Mouse (Mus musculus): ENCODE measurements around the gene Tyro3.

Tyro3 gene

DNA sequence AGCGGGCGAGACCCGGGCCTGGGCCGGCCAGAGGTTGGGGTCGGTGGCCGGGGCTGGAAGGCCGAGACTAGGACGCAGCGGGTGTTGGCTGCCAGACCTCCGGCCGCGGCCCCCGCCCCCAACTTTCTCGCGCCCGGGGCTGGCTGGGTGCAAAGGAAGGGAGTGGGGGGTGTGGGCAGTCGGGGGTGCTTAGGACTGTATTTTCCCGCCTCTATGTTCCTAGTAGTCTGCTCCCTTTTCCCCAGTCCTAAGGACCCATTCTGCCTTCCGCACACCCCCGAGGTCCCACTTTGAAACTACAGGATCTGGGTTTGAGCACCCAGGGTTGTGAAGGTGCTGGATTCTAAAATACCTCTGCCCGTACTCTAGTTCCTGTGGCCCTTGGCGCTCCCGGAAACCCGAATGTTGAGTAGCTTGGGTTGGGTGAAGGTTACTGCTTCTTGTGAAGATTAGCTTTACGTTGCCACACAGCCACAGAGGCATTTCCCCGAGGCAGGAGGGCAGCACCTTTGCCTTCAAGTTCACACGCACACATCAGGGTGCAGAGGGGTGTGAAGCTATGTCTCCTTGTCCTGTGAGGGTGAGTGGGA, 2.5 kb downstream of the Tyro3 start:
- no peak for TF ChIP-seq GATA4 (IDR thresholded peaks at IDR 0.05; ENCODE audit: insufficient replicate concordance, low read length)

DNA sequence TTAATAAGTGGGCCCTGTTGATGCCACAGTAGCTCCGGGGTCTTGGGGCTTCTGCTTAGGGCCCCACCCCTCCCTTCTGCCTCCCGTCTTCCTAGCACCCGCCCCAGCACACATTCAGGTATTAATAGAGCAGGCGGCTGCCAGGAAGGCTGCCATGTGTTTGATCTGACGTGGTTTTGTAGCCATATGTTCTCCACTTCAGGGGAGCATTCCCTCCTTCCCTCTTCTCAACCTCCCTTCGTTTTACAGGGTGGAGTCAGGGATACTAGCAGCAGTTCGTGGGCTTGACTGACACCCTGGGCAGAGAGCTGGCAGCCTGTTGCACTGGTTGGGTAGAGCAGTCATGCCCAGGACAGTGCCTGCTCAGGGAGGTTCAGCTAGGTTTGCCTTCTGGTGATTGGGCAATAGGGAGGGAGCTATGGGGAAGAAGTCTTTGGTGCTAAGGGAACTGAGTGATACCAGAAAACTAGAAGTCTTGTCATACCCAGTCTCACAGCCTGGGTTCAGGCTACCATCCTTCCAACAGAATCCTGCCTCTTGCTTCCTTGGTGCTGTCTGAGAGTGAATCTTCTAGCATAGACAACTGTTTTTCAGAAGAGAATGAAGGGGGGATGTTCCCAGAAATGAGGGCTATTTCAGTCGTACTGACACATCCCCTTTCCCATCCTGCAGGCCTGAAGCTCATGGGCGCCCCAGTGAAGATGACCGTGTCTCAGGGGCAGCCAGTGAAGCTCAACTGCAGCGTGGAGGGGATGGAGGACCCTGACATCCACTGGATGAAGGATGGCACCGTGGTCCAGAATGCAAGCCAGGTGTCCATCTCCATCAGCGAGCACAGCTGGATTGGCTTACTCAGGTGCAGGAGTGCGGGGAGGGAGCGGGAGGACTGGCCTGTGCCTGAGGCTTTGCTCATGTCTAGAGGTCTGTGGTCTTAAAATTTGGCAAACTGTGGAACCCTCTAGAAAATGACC, 3.6 kb downstream of the Tyro3 start:
- TF ChIP-seq GATA4 (IDR thresholded peaks at IDR 0.05; ENCODE audit: insufficient replicate concordance, low read length): no peak

DNA sequence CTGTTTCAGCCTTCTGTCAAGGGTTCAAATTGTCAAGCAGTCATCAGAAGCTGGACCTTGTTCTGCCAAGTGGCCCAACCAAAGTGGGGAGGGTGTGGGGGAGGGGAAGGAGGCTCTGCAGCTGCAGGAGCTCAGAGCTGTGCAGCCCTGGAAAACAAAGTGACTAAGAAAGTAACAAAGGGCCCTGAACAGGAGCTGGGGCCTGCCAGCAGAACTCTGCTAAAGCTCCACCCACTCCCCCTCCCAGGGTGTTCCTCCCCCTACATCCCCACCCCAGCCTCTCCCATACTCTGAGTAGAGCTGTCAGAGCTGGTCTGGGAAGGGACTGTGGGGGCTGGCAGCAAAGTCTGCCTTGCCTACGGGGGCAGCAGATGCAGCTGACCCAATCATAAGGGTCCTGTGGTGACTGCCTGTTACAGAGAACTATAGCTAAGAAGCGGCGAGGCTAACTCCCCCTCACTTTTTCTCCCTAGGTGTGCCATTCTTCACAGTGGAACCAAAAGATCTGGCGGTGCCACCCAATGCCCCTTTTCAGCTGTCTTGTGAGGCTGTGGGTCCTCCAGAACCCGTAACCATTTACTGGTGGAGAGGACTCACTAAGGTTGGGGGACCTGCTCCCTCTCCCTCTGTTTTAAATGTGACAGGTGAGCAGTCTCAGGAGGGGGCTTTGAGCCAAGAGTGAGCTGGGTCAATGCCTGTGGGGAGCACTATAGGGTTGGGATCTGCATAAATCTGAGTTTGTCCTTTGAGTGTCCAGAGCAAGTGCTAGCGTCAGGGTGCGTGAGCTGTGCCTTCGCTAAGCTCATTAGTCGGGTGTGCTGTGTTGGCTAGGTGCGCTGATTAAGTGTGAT, 5.5 kb downstream of the Tyro3 start:
- TF ChIP-seq GATA4 (IDR thresholded peaks at IDR 0.05; ENCODE audit: insufficient replicate concordance, low read length): no peak

DNA sequence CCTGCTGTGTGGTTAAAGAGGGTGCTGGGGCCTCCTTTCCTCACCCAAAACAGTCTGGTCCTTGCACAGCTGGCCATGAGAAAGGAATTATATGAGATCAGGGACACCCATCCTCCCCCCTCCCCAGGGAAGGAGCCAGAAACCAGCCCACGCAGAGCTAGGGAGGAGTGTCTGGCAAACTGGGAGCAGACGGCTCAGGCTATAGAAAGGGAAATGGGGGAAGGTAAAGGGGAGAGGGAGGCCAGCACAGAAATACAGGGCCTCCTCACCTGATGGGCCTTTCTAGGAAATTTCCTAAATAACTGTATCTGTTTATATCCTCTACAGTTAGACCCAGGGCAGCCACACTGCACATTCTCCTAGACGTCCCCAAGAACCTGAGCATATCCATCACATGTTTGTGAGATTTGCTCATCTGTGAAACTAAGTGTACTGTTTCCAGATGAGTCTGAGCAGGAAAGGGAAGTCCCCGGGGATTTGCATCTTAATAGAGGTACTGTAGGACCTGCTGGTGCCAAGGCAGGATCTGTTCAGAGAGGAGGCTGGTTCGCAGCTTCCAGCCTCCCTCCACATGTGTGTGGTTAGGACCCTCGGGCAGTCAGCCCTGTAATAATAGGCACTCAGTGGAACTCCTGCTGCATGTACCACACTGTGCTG, 6.2 kb downstream of the Tyro3 start:
- no peak for TF ChIP-seq GATA4 (IDR thresholded peaks at IDR 0.05; ENCODE audit: insufficient replicate concordance, low read length)

DNA sequence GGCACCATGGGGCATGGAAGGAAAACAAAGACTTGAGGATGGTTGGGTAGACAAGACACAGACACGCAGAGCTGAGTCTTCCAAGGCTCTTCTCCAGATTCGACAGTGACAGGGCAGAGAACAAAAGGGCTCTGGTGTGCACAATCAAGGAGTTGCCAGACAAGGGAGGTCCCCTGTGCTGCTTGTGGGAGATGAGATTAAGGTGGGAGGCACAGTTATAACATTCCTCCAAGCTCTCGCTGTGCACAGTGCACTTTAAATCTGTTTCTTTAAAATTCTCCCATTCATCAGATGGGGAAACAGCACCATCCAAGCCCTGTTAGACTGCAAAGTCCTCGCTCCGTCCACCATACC, 6.7 kb downstream of the Tyro3 start:
- no peak for TF ChIP-seq GATA4 (IDR thresholded peaks at IDR 0.05; ENCODE audit: insufficient replicate concordance, low read length)

DNA sequence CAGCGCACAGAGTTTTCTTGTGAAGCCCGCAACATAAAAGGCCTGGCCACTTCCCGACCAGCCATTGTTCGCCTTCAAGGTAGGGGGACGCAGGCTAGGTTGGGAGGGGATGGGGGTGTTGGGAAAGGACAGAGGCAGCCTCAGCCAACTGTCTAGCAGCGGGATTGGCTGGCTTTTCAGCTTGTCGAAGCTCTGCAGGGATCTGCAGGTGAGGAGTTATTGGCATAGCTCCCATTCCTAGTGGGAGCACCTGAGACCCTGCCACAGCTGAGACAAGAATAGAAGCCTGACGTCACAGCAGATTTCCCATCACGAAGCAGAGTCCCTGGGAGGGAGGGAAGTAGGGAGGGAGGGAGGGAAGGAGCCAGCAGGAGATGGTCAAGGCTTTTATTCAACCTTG, 7.2 kb downstream of the Tyro3 start:
- TF ChIP-seq GATA4 (IDR thresholded peaks at IDR 0.05; ENCODE audit: insufficient replicate concordance, low read length): no peak

DNA sequence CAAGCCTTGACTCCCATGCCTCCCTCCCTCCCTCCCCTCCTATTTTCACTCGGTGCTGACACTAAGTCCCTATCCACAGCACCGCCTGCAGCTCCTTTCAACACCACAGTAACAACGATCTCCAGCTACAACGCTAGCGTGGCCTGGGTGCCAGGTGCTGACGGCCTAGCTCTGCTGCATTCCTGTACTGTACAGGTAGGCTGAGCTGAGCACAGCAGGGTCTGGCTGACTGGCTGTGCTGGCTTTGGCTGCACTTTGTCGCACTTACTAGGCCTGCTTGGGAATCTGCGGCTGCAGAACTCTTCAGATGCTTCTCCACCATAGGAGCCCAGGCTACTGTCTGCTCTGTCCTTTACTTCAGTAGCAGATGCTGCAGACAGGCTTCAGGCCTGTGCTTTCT, 8.0 kb downstream of the Tyro3 start:
- TF ChIP-seq GATA4 (IDR thresholded peaks at IDR 0.05; ENCODE audit: insufficient replicate concordance, low read length): no peak

DNA sequence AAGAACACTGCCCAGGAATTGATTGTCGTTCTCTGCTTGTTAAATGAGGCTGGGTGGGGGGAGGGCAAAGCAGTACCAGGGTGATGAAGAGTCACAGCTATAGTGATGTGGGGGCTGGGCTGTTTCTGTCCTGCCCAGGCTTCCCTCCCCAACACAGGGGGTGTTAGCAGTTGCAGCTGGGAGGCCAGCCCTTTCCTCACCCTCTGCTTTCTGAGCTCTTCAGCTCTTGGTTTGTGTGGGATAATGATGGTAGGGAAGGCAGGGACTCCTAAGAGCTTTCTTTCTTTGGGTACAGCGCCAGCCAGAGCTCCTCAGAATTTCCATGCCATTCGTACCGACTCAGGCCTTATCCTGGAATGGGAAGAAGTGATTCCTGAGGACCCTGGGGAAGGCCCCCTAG, 10.9 kb downstream of the Tyro3 start:
- TF ChIP-seq GATA4 (IDR thresholded peaks at IDR 0.05; ENCODE audit: insufficient replicate concordance, low read length): no peak

DNA sequence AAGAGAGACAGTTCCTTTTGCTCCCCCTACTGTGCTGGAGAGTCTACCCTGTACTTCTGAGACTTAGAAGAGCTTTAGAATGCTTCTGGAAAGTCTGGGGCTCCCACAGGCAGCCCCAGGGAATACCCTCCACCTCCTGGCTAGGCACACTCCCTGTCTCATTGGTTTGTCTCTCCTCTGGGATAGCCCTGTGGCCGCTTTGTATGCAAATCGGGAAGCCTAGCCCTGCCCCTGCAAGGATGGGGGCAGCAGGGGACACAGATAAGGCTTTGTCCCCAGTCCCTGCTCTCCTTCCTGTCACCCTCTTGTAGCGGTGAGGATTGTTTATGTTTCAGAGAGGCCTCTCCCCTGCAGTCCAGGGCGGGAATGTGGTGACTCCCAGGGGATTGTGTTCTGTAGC, 11.3 kb downstream of the Tyro3 start:
- TF ChIP-seq GATA4 (IDR thresholded peaks at IDR 0.05; ENCODE audit: insufficient replicate concordance, low read length): no peak

DNA sequence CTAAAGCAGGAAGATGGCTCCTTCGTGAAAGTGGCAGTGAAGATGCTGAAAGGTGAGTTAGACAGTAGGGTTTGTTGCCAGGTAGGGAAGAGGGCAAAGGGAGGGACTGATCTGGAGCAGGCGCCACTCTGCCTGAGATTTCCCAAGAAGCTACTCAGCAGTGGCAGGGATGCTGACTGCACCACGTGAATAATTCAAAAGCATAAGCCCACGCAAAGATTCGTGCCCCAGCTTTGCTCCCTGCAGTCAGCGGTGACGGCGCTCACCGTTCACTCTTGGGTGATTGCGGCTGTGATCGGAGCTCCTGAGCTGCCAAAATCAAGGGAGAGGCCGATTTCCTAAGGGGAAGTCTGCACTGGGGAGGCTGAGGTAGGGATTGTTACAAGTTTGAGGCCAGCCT, 13.4 kb downstream of the Tyro3 start:
- no peak for TF ChIP-seq GATA4 (IDR thresholded peaks at IDR 0.05; ENCODE audit: insufficient replicate concordance, low read length)

DNA sequence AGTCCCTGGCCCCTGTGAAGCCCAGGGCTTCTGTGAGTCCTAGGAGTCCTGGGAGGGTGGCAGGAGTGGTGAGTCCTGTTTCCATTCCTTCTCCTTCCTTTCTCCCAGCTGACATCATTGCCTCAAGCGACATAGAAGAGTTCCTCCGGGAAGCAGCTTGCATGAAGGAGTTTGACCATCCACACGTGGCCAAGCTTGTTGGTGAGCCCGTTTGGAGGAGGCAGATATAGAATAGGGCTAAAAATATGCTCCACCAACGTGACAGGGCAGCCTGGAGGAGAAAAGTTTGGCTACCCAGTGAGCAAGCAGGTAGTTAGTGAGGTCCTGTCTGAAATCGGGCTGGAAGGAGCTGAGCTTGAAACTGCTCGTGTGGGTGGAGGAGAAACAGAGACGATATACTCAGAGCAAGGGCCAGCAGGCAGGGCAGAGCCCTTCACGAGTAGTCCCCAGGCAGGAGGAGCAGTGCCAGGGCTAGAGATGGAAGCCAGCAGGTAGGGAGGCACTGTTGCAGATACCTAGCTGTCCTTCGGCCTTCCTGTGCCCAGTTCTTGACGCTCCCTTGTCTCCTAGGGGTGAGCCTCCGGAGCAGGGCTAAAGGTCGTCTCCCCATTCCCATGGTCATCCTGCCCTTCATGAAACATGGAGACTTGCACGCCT, 14.1 kb downstream of the Tyro3 start:
- no peak for TF ChIP-seq GATA4 (IDR thresholded peaks at IDR 0.05; ENCODE audit: insufficient replicate concordance, low read length)

DNA sequence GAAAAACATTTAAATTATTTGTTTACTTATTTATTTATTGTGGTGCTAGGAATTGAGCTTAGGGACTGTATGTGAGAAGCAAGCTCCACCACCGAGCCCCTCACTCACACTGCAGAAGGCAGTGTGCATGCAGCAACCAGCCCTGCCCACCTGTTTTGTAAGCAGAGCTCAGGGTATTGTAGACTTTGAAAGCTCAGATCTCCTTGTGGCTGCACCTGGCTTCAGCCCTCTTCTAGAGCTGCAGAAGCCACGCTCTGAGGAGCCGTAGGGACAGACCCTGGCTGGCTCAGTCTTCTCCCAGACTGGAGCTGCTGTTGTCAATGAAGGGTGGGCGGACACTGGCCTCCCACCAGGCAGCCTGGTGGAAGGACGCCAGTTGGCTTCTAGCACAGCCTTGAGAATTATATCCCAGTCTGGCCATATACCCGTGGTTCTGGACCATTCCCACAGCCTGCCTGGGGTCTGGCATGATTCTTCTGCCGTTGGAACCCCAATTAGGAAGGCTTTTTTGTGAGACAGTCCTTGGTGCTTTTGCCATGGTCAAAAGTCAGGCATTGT, 16.9 kb downstream of the Tyro3 start:
- no peak for TF ChIP-seq GATA4 (IDR thresholded peaks at IDR 0.05; ENCODE audit: insufficient replicate concordance, low read length)

DNA sequence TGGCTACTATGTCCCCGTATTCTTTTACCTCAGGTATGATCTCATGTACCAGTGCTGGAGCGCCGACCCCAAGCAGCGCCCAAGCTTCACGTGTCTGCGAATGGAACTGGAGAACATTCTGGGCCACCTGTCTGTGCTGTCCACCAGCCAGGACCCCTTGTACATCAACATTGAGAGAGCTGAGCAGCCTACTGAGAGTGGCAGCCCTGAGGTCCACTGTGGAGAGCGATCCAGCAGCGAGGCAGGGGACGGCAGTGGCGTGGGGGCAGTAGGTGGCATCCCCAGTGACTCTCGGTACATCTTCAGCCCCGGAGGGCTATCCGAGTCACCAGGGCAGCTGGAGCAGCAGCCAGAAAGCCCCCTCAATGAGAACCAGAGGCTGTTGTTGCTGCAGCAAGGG, 19.1 kb downstream of the Tyro3 start:
- TF ChIP-seq GATA4 (IDR thresholded peaks at IDR 0.05; ENCODE audit: insufficient replicate concordance, low read length): no peak

DNA sequence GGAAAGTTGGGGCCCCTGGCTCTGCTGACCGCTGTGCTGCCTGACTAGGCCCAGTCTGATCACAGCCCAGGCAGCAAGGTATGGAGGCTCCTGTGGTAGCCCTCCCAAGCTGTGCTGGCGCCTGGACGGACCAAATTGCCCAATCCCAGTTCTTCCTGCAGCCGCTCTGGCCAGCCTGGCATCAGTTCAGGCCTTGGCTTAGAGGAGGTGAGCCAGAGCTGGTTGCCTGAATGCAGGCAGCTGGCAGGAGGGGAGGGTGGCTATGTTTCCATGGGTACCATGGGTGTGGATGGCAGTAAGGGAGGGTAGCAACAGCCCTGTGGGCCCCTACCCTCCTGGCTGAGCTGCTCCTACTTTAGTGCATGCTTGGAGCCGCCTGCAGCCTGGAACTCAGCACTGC, 19.5 kb downstream of the Tyro3 start:
- no peak for TF ChIP-seq GATA4 (IDR thresholded peaks at IDR 0.05; ENCODE audit: insufficient replicate concordance, low read length)

All from liver, adult (tissue).